Mouse (Mus musculus) CH12.LX (cell line): ENCODE data around the gene Shank1. TPM values are rescaled to one million over a fixed set of nuclear protein-coding genes. Genes with fewer than 3 reads are reported as not detected.

Source experiments
- DNase-seq: peaks from one replicate; pipeline ENCODE4 v3.0.0-alpha.2; 2013; ENCODE audit errors: extremely low read depth
- H3K27ac ChIP-seq: 2 replicates; pipeline ENCODE4 v1.5.1; 2012; ENCODE audit warnings: low read depth, mild to moderate bottlenecking, control low read depth, moderate library complexity; ENCODE audit not compliant: insufficient read depth
- H3K27me3 ChIP-seq: replicated peaks from 2 replicates; pipeline ENCODE3; 2012; ENCODE audit warnings: inconsistent platforms
- H3K36me3 ChIP-seq, 2 experiments: replicated peaks in 1 of 2; 2 replicates each; pipeline versions ENCODE3 to v1.6.1; 2012; ENCODE audit warnings: inconsistent platforms in 1 of 2, low read length in 1 of 2, mild to moderate bottlenecking in 1 of 2, mixed read lengths in 1 of 2, moderate library complexity in 1 of 2; ENCODE audit not compliant: control insufficient read depth in 1 of 2, insufficient read depth in 1 of 2
- H3K4me1 ChIP-seq, 2 experiments: 2 replicates each; pipeline ENCODE4 v1.6.1; 2012; ENCODE audit warnings: inconsistent platforms in 1 of 2, moderate library complexity in 1 of 2; ENCODE audit not compliant: insufficient read depth in 2 of 2, control insufficient read depth in 1 of 2
- H3K4me2 ChIP-seq: 2 replicates; pipeline ENCODE4 v1.6.1; 2012; ENCODE audit warnings: low read depth, mild to moderate bottlenecking, control low read depth; ENCODE audit not compliant: poor library complexity, insufficient read depth, severe bottlenecking
- H3K4me3 ChIP-seq, 3 experiments: fragments of 150-350 bp in 1 of 3; sonication (generic) in 1 of 3; replicated peaks in 1 of 3; 2 replicates each; pipeline versions ENCODE3 to v1.5.1; 2011 to 2012; ENCODE audit warnings: low read depth in 2 of 3, low read length in 2 of 3, mild to moderate bottlenecking in 2 of 3, moderate library complexity in 2 of 3, control low read depth in 1 of 3, improper control_type of control experiment in 1 of 3, inconsistent platforms in 1 of 3, mixed read lengths in 1 of 3; ENCODE audit not compliant: poor library complexity in 1 of 3
- H3K79me2 ChIP-seq: replicated peaks from 2 replicates; pipeline ENCODE4 v1.6.1; 2012; ENCODE audit warnings: mild to moderate bottlenecking, moderate library complexity; ENCODE audit not compliant: control insufficient read depth, poor library complexity, insufficient read depth, severe bottlenecking; ENCODE audit errors: extremely low read depth
- H3K9ac ChIP-seq: 2 replicates; pipeline ENCODE4 v1.6.1; 2012; ENCODE audit warnings: low read depth, mild to moderate bottlenecking, control low read depth, moderate library complexity; ENCODE audit not compliant: insufficient read depth
- H3K9me3 ChIP-seq: replicated peaks from 2 replicates; pipeline ENCODE3; 2012; ENCODE audit warnings: low read length, inconsistent platforms, mixed read lengths
- BHLHE40 ChIP-seq: IDR thresholded peaks from 2 replicates; pipeline ENCODE4 v1.6.1; 2011; ENCODE audit warnings: mild to moderate bottlenecking, low read depth, low read length, improper control_type of control experiment
- CHD1 ChIP-seq: IDR thresholded peaks from 2 replicates; pipeline ENCODE4 v1.6.1; 2012; ENCODE audit warnings: low read depth, low read length, improper control_type of control experiment, inconsistent platforms
- CHD2 ChIP-seq: IDR thresholded peaks from 2 replicates; pipeline ENCODE4 v1.6.1; 2011; ENCODE audit warnings: low read length, improper control_type of control experiment
- CTCF ChIP-seq, 2 experiments: IDR thresholded peaks in 1 of 2; conservative IDR thresholded peaks in 1 of 2; 2 replicates each; pipeline ENCODE4 v1.5.1; 2011 to 2012; ENCODE audit warnings: low read depth in 2 of 2, low read length in 2 of 2, improper control_type of control experiment in 1 of 2, inconsistent platforms in 1 of 2, mild to moderate bottlenecking in 1 of 2, moderate library complexity in 1 of 2
- E2F4 ChIP-seq: IDR thresholded peaks from 2 replicates; pipeline ENCODE4 v1.6.1; 2011; ENCODE audit warnings: low read depth, low read length, improper control_type of control experiment; ENCODE audit not compliant: insufficient replicate concordance
- ETS1 ChIP-seq: conservative IDR thresholded peaks from 2 replicates; pipeline ENCODE4 v1.6.1; 2012; ENCODE audit warnings: low read depth, mild to moderate bottlenecking, inconsistent platforms, low read length, improper control_type of control experiment, moderate library complexity
- GABPA ChIP-seq: IDR thresholded peaks from 2 replicates; pipeline ENCODE4 v1.6.1; 2012; ENCODE audit warnings: low read depth, low read length, improper control_type of control experiment, inconsistent platforms; ENCODE audit not compliant: insufficient replicate concordance
- HCFC1 ChIP-seq: IDR thresholded peaks from 2 replicates; pipeline ENCODE4 v1.6.1; 2012; ENCODE audit warnings: low read depth, mild to moderate bottlenecking, inconsistent platforms, low read length, improper control_type of control experiment
- JUN ChIP-seq: IDR thresholded peaks from 2 replicates; pipeline ENCODE4 v1.6.1; 2011; ENCODE audit warnings: low read depth, mild to moderate bottlenecking, low read length, improper control_type of control experiment, moderate library complexity; ENCODE audit not compliant: insufficient read depth
- JUND ChIP-seq: conservative IDR thresholded peaks from 2 replicates; pipeline ENCODE4 v1.6.1; 2011; ENCODE audit warnings: low read depth, low read length, improper control_type of control experiment
- MEF2A ChIP-seq: IDR thresholded peaks from 2 replicates; pipeline ENCODE4 v1.6.1; 2014; ENCODE audit warnings: low read depth, mild to moderate bottlenecking, inconsistent platforms, low read length, improper control_type of control experiment, borderline replicate concordance
- NELFE ChIP-seq: IDR thresholded peaks from 2 replicates; pipeline ENCODE4 v1.6.1; 2011; ENCODE audit warnings: low read depth, low read length, improper control_type of control experiment
- PAX5 ChIP-seq: IDR thresholded peaks from 2 replicates; pipeline ENCODE4 v1.6.1; 2012; ENCODE audit warnings: low read length, inconsistent platforms, mixed read lengths
- POLR2A ChIP-seq: IDR thresholded peaks from 2 replicates; pipeline ENCODE4 v1.6.1; 2011; ENCODE audit warnings: low read depth, mild to moderate bottlenecking, improper control_type of control experiment, low read length
- POLR2AphosphoS2 ChIP-seq: IDR thresholded peaks from 2 replicates; pipeline ENCODE4 v1.6.1; 2011; ENCODE audit warnings: low read depth, low read length, improper control_type of control experiment
- RAD21 ChIP-seq: IDR thresholded peaks from 2 replicates; pipeline ENCODE4 v1.6.1; 2011; ENCODE audit warnings: low read depth, mild to moderate bottlenecking, low read length, improper control_type of control experiment, moderate library complexity
- RCOR1 ChIP-seq: conservative IDR thresholded peaks from 2 replicates; pipeline ENCODE4 v1.6.1; 2012; ENCODE audit warnings: low read depth, mild to moderate bottlenecking, inconsistent platforms, low read length, improper control_type of control experiment
- SMC3 ChIP-seq: IDR thresholded peaks from 2 replicates; pipeline ENCODE4 v1.6.1; 2011; ENCODE audit warnings: low read depth, low read length, improper control_type of control experiment
- TCF12 ChIP-seq: IDR thresholded peaks from 2 replicates; pipeline ENCODE4 v1.6.1; 2014; ENCODE audit warnings: low read depth, mild to moderate bottlenecking, inconsistent platforms, low read length, improper control_type of control experiment
- UBTF ChIP-seq: IDR thresholded peaks from 2 replicates; pipeline ENCODE4 v1.6.1; 2012; ENCODE audit warnings: low read depth, mild to moderate bottlenecking, inconsistent platforms, low read length, improper control_type of control experiment, moderate library complexity
- USF2 ChIP-seq: conservative IDR thresholded peaks from 2 replicates; pipeline ENCODE4 v1.6.1; 2011; ENCODE audit warnings: low read depth, low read length, improper control_type of control experiment
- ZC3H11A ChIP-seq: IDR thresholded peaks from 2 replicates; pipeline ENCODE4 v1.6.1; 2012; ENCODE audit warnings: low read depth, mild to moderate bottlenecking, inconsistent platforms, low read length, improper control_type of control experiment
- ZKSCAN1 ChIP-seq: IDR thresholded peaks from 2 replicates; pipeline ENCODE4 v1.6.1; 2012; ENCODE audit warnings: low read depth, inconsistent platforms, low read length, improper control_type of control experiment, borderline replicate concordance
- ZNF384 ChIP-seq: IDR thresholded peaks from 2 replicates; pipeline ENCODE4 v1.6.1; 2012; ENCODE audit warnings: low read depth, low read length, improper control_type of control experiment, inconsistent platforms
- dilution Hi-C: fragments of 300-500 bp; cut with MboI; formaldehyde crosslinking; loops from 2 replicates; pipeline ENCODE4 v1.14.3; 2020; ENCODE audit warnings: low sequenced_read_pairs; ENCODE audit not compliant: extremely low pct_unique_long_range_greater_than_20kb, extremely low pct_ligation_motif_present
- in situ Hi-C: fragments of 300-500 bp; cut with MboI; formaldehyde crosslinking; loops from 3 replicates; pipeline ENCODE4 v1.14.3; 2019; ENCODE audit warnings: low sequenced_read_pairs, low pct_ligation_motif_present, low pct_unique_long_range_greater_than_20kb, mixed read lengths
- polyA plus RNA-seq: library from polyadenylated mRNA; unstranded; fragments of >175 nt; gene quantifications from 2 replicates; pipeline ENCODE4 v1.2.1, GENCODE M21; 2012; ENCODE audit warnings: low read depth; ENCODE audit not compliant: insufficient read length
- total RNA-seq, 2 experiments: library from RNA; depleted of rRNA; stranded (reverse); fragments of 300-350 nt in 1 of 2; fragments of >200 nt in 1 of 2; gene quantifications; 2 replicates each; pipeline ENCODE4 v1.2.3; 2012 to 2014

Shank1 gene
- total and polyA plus RNA-seq, 3 experiments, result under 0.01 to 0.07 TPM; not detected in 1

DNA sequence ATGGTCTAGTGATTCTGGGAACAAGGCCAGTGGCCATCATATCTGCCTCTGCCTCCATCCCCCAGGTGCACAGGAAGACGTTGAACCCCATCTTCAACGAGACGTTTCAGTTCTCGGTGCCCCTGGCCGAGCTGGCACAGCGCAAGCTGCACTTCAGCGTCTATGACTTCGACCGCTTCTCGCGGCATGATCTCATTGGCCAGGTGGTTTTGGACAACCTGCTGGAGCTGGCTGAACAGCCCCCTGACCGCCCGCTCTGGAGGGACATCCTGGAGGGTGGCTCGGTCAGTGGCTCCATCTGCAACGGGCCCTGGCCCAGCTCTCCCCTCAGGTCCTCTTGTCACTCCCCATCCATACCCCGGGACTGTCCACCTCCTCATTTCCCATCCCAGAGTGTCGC lies 83.2 kb downstream of the Shank1 start:
- no peak overlapping the region for H3K4me2 ChIP-seq
- no peaks in the 10 kb centered on the region for H3K79me2 ChIP-seq
- dilution Hi-C loops (no loop called here), in situ Hi-C loops (no loop called here)
- no peak for DNase-seq
- peaks cover 79% of the 10 kb centered on the region for H3K27me3 ChIP-seq
- TF ChIP-seq UBTF, result no peak
- H3K9me3 ChIP-seq, result no peaks in the 10 kb centered on the region
- H3K36me3 ChIP-seq, result no peaks in the 10 kb centered on the region
- no peak overlapping the region for H3K27ac ChIP-seq
- no peak overlapping the region for H3K9ac ChIP-seq
- H3K4me1 ChIP-seq, result no peaks in the 10 kb centered on the region
- H3K4me3 ChIP-seq, result no peak overlapping the region

DNA sequence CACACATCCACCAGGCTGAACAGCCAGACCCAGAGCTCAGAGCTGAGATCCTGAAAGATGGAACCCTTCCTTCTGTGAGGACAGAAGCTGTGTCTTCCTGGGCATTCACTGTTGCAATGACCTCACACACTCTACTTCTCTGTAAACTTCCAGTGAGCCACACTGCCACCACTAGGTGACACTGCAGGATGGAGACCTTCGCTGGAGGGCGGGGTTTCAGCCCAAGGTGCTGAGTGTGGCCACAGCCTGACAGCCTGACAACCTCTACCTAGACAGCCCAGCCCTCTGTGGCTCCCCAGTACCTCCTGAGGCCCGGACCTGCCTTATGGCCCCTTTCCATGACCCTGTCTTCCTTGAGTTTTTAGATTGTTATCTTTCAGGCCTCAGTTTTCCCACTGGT lies 88.5 kb downstream of the Shank1 start:
- H3K4me1 ChIP-seq, result peaks cover 3 to 6% of the 10 kb centered on the region in 2 experiments; a peak in 1 of 4 replicates
- DNase-seq, result peak; percentile 85
- H3K4me2 ChIP-seq, result no peak overlapping the region
- dilution Hi-C loops (no loop called here), in situ Hi-C loops (no loop called here)
- no peaks in the 10 kb centered on the region for H3K79me2 ChIP-seq
- TF ChIP-seq JUND (no peak), ZNF384 (no peak), RAD21 (peak; percentile 90), ZC3H11A (peak; percentile 34; the same call in 1 of the 2 replicates), SMC3 (peak; percentile 90), CTCF (conservative IDR thresholded peaks at IDR 0.05 in 1 of 2, IDR thresholded peaks at IDR 0.05 in 1 of 2; ENCODE audit: low read depth in 2 of 2, low read length in 2 of 2) (peak; percentile 57 to 92)
- no peak overlapping the region for H3K9ac ChIP-seq
- H3K27ac ChIP-seq, result no peak overlapping the region
- peaks cover 64% of the 10 kb centered on the region for H3K27me3 ChIP-seq
- no peak overlapping the region for H3K4me3 ChIP-seq
- no peaks in the 10 kb centered on the region for H3K9me3 ChIP-seq
- no peaks in the 10 kb centered on the region for H3K36me3 ChIP-seq

DNA sequence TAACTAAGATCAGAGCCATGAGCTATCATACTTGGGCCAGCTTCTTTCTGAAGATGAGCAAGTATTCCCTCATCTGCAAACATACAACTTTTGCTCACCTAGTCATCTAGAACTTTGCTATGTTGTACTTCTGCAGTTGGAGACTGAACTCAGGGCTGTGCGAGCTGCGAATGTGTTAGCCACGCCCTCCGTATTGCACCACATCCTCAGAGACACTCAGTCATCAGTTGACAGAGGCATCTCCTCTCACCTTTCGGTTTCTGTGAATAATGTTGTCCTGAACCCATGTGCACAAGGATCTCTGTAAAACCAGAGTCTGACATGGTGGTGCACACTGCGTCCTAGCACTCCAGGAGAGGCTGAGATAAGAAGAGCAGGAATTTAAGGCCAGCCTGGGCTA lies 91.6 kb downstream of the Shank1 start:
- no peaks in the 10 kb centered on the region for H3K79me2 ChIP-seq
- dilution Hi-C loops, result no loop called here
- H3K4me1 ChIP-seq, result peaks cover 3 to 14% of the 10 kb centered on the region in 2 experiments; a peak in 2 of 4 replicates
- no peak overlapping the region for H3K9ac ChIP-seq
- H3K4me3 ChIP-seq, result no peak overlapping the region
- TF ChIP-seq ZKSCAN1, result no peak
- no peak for TF ChIP-seq USF2
- no peak for TF ChIP-seq E2F4
- no peak for TF ChIP-seq JUN
- TF ChIP-seq CTCF (conservative IDR thresholded peaks at IDR 0.05 in 1 of 2, IDR thresholded peaks at IDR 0.05 in 1 of 2; ENCODE audit: low read depth in 2 of 2, low read length in 2 of 2), result no peak
- no peak for TF ChIP-seq ETS1
- TF ChIP-seq CHD2, result no peak
- TF ChIP-seq HCFC1, result no peak
- no peak for TF ChIP-seq TCF12
- no peak for TF ChIP-seq BHLHE40
- TF ChIP-seq MEF2A, result no peak
- TF ChIP-seq POLR2A, result no peak
- no peak for TF ChIP-seq RCOR1
- no peak for TF ChIP-seq POLR2AphosphoS2
- TF ChIP-seq NELFE, result no peak
- no peak for TF ChIP-seq PAX5
- TF ChIP-seq GABPA, result no peak
- no peak for TF ChIP-seq CHD1
- H3K36me3 ChIP-seq, result no peaks in the 10 kb centered on the region
- peak; percentile 12 for DNase-seq
- no peak overlapping the region for H3K27ac ChIP-seq
- H3K4me2 ChIP-seq, result no peak overlapping the region
- H3K27me3 ChIP-seq, result peaks cover 51% of the 10 kb centered on the region
- in situ Hi-C loops, result loop anchor here (5.0 kb wide), 1 partner anchor 71 kb away; no protein-coding TSS in a partner anchor
- H3K9me3 ChIP-seq, result no peaks in the 10 kb centered on the region
